Mouse (Mus musculus): Measurements from ENCODE around the gene Tac2. TPM values are rescaled to one million over a fixed set of nuclear protein-coding genes. Genes with fewer than 3 reads are reported as not detected.

The Tac2 gene
- 0.72 and 1.8 TPM in 2 replicates for polyA plus RNA-seq (2015; fragmentation: Nextera tagmentation; extraction: Ambion mirVana)

- Histone ChIP-seq H3K27me3 (ENCODE audit: control insufficient read depth, insufficient read depth, low read length) (no peaks in the 10 kb centered on the region), H3K9me3 (replicated peaks; ENCODE audit: control insufficient read depth, low read length) (no peaks in the 10 kb centered on the region), H3K4me3 (replicated peaks; ENCODE audit: low read length) (no peak within 1 kb of the TSS), H3K36me3 (ENCODE audit: control insufficient read depth, insufficient read depth, low read length) (no peaks in the 10 kb centered on the region), H3K9ac (ENCODE audit: low read length) (no peak within 1 kb of the TSS), H3K4me2 (ENCODE audit: low read depth, low read length) (no peak within 1 kb of the TSS), H3K4me1 (ENCODE audit: control insufficient read depth, insufficient read depth, low read length) (peaks cover 7% of the 10 kb centered on the region; the same call in 1 of the 2 replicates), H3K27ac (ENCODE audit: low read length) (no peak within 1 kb of the TSS)
- 80% methylated on average over 3 of the region's 3 CpGs for WGBS
- ATAC-seq (ENCODE audit: insufficient read depth, low FRiP score): no peak
Observed at GRCm38 (mm10) chr10:127724178-127724577, at the start of gene Tac2. TSS of gene Tac2 (plus strand) at chr10:127724478.

- peak; percentile 3; the same call in 1 of the 2 replicates for ATAC-seq (ENCODE audit: insufficient read depth, low FRiP score)
- Histone ChIP-seq H3K36me3 (ENCODE audit: control insufficient read depth, insufficient read depth, low read length) (no peaks in the 10 kb centered on the region), H3K9ac (ENCODE audit: low read length) (no peak overlapping the region), H3K27me3 (ENCODE audit: control insufficient read depth, insufficient read depth, low read length) (no peaks in the 10 kb centered on the region), H3K4me3 (replicated peaks; ENCODE audit: low read length) (no peak overlapping the region), H3K27ac (ENCODE audit: low read length) (peak overlapping the region; percentile 74), H3K9me3 (replicated peaks; ENCODE audit: control insufficient read depth, low read length) (no peaks in the 10 kb centered on the region), H3K4me2 (ENCODE audit: low read depth, low read length) (no peak overlapping the region), H3K4me1 (ENCODE audit: control insufficient read depth, insufficient read depth, low read length) (peaks cover 9% of the 10 kb centered on the region)
- 74% methylated on average over 8 of the region's 8 CpGs for WGBS
Observed at GRCm38 (mm10) chr10:127674794-127675522, 49.3 kb upstream of the Tac2 start.

DNA sequence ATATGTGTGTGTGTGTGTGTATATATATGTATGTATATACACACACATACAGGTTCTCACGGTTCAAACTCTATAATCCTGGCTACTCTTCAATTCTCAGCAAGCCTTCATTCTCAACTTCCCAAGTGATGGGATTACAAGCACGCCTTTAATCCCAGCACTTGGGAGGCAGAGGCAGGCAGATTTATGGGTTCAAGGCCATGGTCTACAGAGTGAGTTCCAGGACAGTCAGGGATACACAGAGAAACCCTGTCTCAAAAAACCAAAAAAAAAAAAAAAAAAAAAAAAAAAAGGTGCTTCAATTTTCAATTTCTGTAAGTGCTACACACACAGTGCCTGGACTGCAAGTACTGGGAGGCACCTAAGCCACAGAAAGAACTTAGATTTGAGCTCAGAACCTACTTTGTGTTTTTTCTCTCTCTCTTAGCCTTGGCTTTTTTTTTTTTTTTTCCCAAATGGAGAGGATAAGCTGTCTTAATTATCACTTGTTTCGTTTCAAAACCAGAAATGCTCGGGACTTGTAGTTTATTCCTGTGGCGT, 48.3 kb upstream of the Tac2 start:
- peak overlapping the region; percentile 72 for H3K27ac ChIP-seq (ENCODE audit: low read length)
- H3K27me3 ChIP-seq (ENCODE audit: control insufficient read depth, insufficient read depth, low read length): no peaks in the 10 kb centered on the region
- no peaks in the 10 kb centered on the region for H3K36me3 ChIP-seq (ENCODE audit: control insufficient read depth, insufficient read depth, low read length)
- H3K4me1 ChIP-seq (ENCODE audit: control insufficient read depth, insufficient read depth, low read length): peaks cover 9% of the 10 kb centered on the region
- 51% methylated on average over 5 of the region's 5 CpGs for WGBS
- ATAC-seq (ENCODE audit: insufficient read depth, low FRiP score): no peak
- no peaks in the 10 kb centered on the region for H3K9me3 ChIP-seq (replicated peaks; ENCODE audit: control insufficient read depth, low read length)
- peak overlapping the region; percentile 51 for H3K4me2 ChIP-seq (ENCODE audit: low read depth, low read length)
- peak overlapping the region; percentile 61 for H3K9ac ChIP-seq (ENCODE audit: low read length)
- H3K4me3 ChIP-seq (replicated peaks; ENCODE audit: low read length): peak overlapping the region; percentile 54

- H3K36me3 ChIP-seq (ENCODE audit: control insufficient read depth, insufficient read depth, low read length): no peaks in the 10 kb centered on the region
Observed at GRCm38 (mm10) chr10:127676691-127677548, 47.4 kb upstream of the Tac2 start.

GRCm38 (mm10) chr10:127677591-127678336, 46.5 kb upstream of the Tac2 start:
- peaks cover 9% of the 10 kb centered on the region for H3K4me1 ChIP-seq (ENCODE audit: control insufficient read depth, insufficient read depth, low read length)
- WGBS: 8% methylated on average over 14 of the region's 14 CpGs
- no peaks in the 10 kb centered on the region for H3K27me3 ChIP-seq (ENCODE audit: control insufficient read depth, insufficient read depth, low read length)
- no peak for ATAC-seq (ENCODE audit: insufficient read depth, low FRiP score)
- peak overlapping the region; percentile 96 for H3K4me2 ChIP-seq (ENCODE audit: low read depth, low read length)
- peak overlapping the region; percentile 72 for H3K4me3 ChIP-seq (replicated peaks; ENCODE audit: low read length)
- H3K9me3 ChIP-seq (replicated peaks; ENCODE audit: control insufficient read depth, low read length): no peaks in the 10 kb centered on the region
- peak overlapping the region; percentile 58 for H3K27ac ChIP-seq (ENCODE audit: low read length)
- peak overlapping the region; percentile 74 for H3K9ac ChIP-seq (ENCODE audit: low read length)
- no peaks in the 10 kb centered on the region for H3K36me3 ChIP-seq (ENCODE audit: control insufficient read depth, insufficient read depth, low read length)

More at GRCm38 (mm10) chr10:127676691-127677548, 47.4 kb upstream of the Tac2 start:
- peak; percentile 97 for ATAC-seq (ENCODE audit: insufficient read depth, low FRiP score)
- Histone ChIP-seq H3K4me1 (ENCODE audit: control insufficient read depth, insufficient read depth, low read length) (peaks cover 9% of the 10 kb centered on the region), H3K4me2 (ENCODE audit: low read depth, low read length) (peak overlapping the region; percentile 96), H3K27ac (ENCODE audit: low read length) (peak overlapping the region; percentile 72), H3K9ac (ENCODE audit: low read length) (peak overlapping the region; percentile 74), H3K9me3 (replicated peaks; ENCODE audit: control insufficient read depth, low read length) (no peaks in the 10 kb centered on the region), H3K4me3 (replicated peaks; ENCODE audit: low read length) (peak overlapping the region; percentile 72), H3K27me3 (ENCODE audit: control insufficient read depth, insufficient read depth, low read length) (no peaks in the 10 kb centered on the region)
- WGBS: under 1% methylated on average over 71 of the region's 71 CpGs

GRCm38 (mm10) chr10:127679208-127679607, 45.1 kb upstream of the Tac2 start:
- no peaks in the 10 kb centered on the region for H3K9me3 ChIP-seq (replicated peaks; ENCODE audit: control insufficient read depth, low read length)
- H3K4me1 ChIP-seq (ENCODE audit: control insufficient read depth, insufficient read depth, low read length): peaks cover 9% of the 10 kb centered on the region
- H3K36me3 ChIP-seq (ENCODE audit: control insufficient read depth, insufficient read depth, low read length): no peaks in the 10 kb centered on the region
- H3K27me3 ChIP-seq (ENCODE audit: control insufficient read depth, insufficient read depth, low read length): no peaks in the 10 kb centered on the region
- no peak for ATAC-seq (ENCODE audit: insufficient read depth, low FRiP score)
- H3K4me3 ChIP-seq (replicated peaks; ENCODE audit: low read length): no peak overlapping the region
- H3K27ac ChIP-seq (ENCODE audit: low read length): no peak overlapping the region
- 82% methylated on average over 1 of the region's 1 CpGs for WGBS
- no peak overlapping the region for H3K4me2 ChIP-seq (ENCODE audit: low read depth, low read length)
- no peak overlapping the region for H3K9ac ChIP-seq (ENCODE audit: low read length)

GRCm38 (mm10) chr10:127679881-127680280, 44.4 kb upstream of the Tac2 start:
- H3K4me1 ChIP-seq (ENCODE audit: control insufficient read depth, insufficient read depth, low read length): peaks cover 9% of the 10 kb centered on the region
- H3K4me2 ChIP-seq (ENCODE audit: low read depth, low read length): no peak overlapping the region
- no peaks in the 10 kb centered on the region for H3K9me3 ChIP-seq (replicated peaks; ENCODE audit: control insufficient read depth, low read length)
- H3K27me3 ChIP-seq (ENCODE audit: control insufficient read depth, insufficient read depth, low read length): no peaks in the 10 kb centered on the region
- no peak for ATAC-seq (ENCODE audit: insufficient read depth, low FRiP score)
- H3K27ac ChIP-seq (ENCODE audit: low read length): no peak overlapping the region
- WGBS: 87% methylated on average over 3 of the region's 3 CpGs
- H3K4me3 ChIP-seq (replicated peaks; ENCODE audit: low read length): no peak overlapping the region
- H3K36me3 ChIP-seq (ENCODE audit: control insufficient read depth, insufficient read depth, low read length): no peaks in the 10 kb centered on the region
- H3K9ac ChIP-seq (ENCODE audit: low read length): no peak overlapping the region

GRCm38 (mm10) chr10:127682886-127683285, 41.4 kb upstream of the Tac2 start:
- H3K27me3 ChIP-seq (ENCODE audit: control insufficient read depth, insufficient read depth, low read length): no peaks in the 10 kb centered on the region
- 84% methylated on average over 6 of the region's 6 CpGs for WGBS
- no peak overlapping the region for H3K27ac ChIP-seq (ENCODE audit: low read length)
- H3K4me1 ChIP-seq (ENCODE audit: control insufficient read depth, insufficient read depth, low read length): peaks cover 5% of the 10 kb centered on the region
- H3K4me2 ChIP-seq (ENCODE audit: low read depth, low read length): no peak overlapping the region
- no peak overlapping the region for H3K4me3 ChIP-seq (replicated peaks; ENCODE audit: low read length)
- no peaks in the 10 kb centered on the region for H3K36me3 ChIP-seq (ENCODE audit: control insufficient read depth, insufficient read depth, low read length)
- H3K9ac ChIP-seq (ENCODE audit: low read length): no peak overlapping the region
- H3K9me3 ChIP-seq (replicated peaks; ENCODE audit: control insufficient read depth, low read length): no peaks in the 10 kb centered on the region
- ATAC-seq (ENCODE audit: insufficient read depth, low FRiP score): no peak
